Mouse (Mus musculus): Measurements from ENCODE around the gene Prps1l3. TPM values are rescaled to one million over a fixed set of nuclear protein-coding genes. Genes with fewer than 3 reads are reported as not detected.

The Prps1l3 gene
- 8.3 and 9.8 TPM in 2 replicates for polyA plus RNA-seq (2012; rRNA removed)

DNA sequence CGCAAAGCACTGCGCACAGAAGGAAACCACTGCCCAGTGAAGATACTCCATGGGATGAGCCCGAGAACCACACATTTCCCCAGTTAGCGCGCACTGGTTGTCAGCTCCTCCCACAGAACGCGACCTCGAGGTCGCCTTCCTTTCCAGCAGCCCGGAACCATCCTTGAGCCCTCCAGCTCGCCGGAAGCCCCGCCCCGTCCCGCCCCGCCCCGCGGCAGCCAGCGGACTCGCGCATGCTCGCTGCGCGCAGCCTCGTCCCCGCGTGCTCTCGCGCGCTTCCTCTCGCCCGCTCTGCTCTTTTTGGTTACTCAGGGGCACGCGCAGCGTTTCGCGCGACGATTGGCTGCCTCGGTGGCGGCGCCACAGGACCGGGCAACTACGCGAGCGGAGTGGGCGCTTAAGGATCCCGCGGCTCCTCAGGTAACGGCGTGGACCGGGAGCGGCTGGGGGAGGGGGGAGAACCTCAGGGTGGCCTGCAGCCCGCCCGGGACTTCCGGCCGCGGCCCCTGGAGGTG is at the start of gene Prps1l3, which contains the start of gene Mipol1:
Gene Prps1l3 (plus strand): TSS at position 221 of the 515 bp plus-strand sequence.
Gene Mipol1 (plus strand): TSS at position 236 of the 515 bp plus-strand sequence.

DNA sequence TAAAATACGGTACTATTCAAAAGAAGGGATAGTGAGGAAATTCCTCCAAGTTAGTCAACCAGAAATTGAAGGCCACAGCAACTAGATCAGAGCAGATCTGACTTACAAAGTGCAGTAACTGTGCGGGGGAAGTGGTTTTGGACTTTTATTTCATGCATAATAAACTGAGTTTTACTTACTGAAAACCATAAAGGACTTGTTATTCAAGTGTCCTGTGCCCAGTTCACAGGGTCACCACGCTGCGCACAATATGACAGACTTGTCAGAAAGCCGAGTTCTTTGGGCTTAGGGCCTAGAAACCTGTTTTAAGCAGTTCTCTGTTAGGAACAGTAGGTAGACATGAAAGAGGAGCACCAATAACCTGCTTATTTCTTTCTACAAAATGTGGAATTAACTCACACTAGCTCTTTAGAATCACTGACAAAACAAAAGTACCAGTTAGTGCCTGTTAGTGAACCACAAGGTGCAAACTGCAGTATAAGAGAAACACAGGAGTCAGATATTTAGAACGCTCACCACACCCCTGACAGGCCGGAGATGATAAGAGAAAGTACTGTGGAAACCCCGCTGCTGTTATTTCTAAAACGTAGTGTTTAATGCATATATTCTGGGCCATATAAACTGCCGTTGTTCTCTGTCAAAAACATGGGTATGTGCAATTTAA is 32.7 kb upstream of the Prps1l3 start, which contains the start of gene Slc25a21:
Gene Slc25a21 (minus strand): TSS at position 110 of the 664 bp plus-strand sequence.

Other genes starting within 250 kb of the Prps1l3 start
- 0.05 TPM in 1 of 2 replicates, not detected in the other for gene Slc25a21, start 32.9 kb upstream of the Prps1l3 start, polyA plus RNA-seq (2012; rRNA removed)
- 0.69 and 1.7 TPM in 2 replicates for gene Mipol1, start within 50 bp of the Prps1l3 start, polyA plus RNA-seq (2012; rRNA removed)